In the genomic region with DNA sequence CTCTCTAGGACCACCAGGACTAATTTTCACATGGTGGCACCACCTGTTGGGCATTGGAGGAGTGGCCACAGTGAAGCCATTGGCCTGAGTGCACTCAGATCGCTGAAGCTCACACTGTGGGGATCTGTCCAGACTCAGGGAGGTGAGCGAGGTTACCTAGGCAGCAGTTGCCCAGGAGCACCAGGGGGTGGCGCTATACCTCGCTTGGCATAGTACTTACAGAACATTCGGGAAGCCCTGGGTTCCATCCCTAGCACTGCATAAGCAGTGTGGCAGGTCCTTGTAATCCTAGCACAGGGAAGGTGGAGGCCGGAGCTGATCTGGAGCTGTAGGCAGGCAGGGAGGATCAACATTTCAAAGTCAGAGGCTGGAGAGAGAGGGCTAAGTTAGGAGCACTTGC, we compare ENCODE assay signal across 9 mouse cellular contexts. TPM values are rescaled to one million over a fixed set of nuclear protein-coding genes. Genes with fewer than 3 reads are reported as not detected.
DNase-seq lines count a peak whose midpoint lies in the region; TF ChIP-seq lines count a peak whose summit lies in the region.
"Had no signal": no experiment of that assay in that cellular context is flagged by ENCODE, and none has a peak within 500 bp of the region (broad histone marks: within the 10 kb centered on the region; RNA-seq: fewer than 3 reads in every experiment).

No protein-coding gene starts in this region.

- no peaks in the 10 kb centered on the region for H3K9me3 ChIP-seq in ES-Bruce4 (replicated peaks; ENCODE audit: control insufficient read depth, insufficient read depth, low read length, poor library complexity, severe bottlenecking)
- H3K9me3 ChIP-seq: heart, embryonic 13.5 days had no signal

- peak; percentile 98 for TF ChIP-seq CTCF in ES-Bruce4 (IDR thresholded peaks at IDR 0.05; ENCODE audit: low read depth, low read length)

- no peaks in the 10 kb centered on the region for H3K36me3 ChIP-seq in ES-Bruce4 (ENCODE audit: control insufficient read depth, insufficient read depth, low read length, poor library complexity, severe bottlenecking)

- no peak overlapping the region for H3K27ac ChIP-seq in ES-Bruce4 (ENCODE audit: insufficient read depth, low read length)
- H3K27ac ChIP-seq: heart, embryonic 13.5 days had no signal

- no peak overlapping the region for H3K9ac ChIP-seq in ES-Bruce4 (ENCODE audit: low read depth, poor library complexity, severe bottlenecking)
- H3K9ac ChIP-seq: heart, embryonic 13.5 days had no signal

- no peaks in the 10 kb centered on the region for H3K27me3 ChIP-seq in ES-Bruce4 (ENCODE audit: control insufficient read depth, insufficient read depth, low read length, poor library complexity, severe bottlenecking)
- H3K27me3 ChIP-seq: heart, embryonic 13.5 days had no signal

- no peak for TF ChIP-seq POLR2A in ES-Bruce4 (IDR thresholded peaks at IDR 0.05; ENCODE audit: insufficient read depth, low read length)

- no peak overlapping the region for H3K4me3 ChIP-seq in ES-Bruce4 (ENCODE audit: low read depth, low read length)
- H3K4me3 ChIP-seq: heart, embryonic 13.5 days had no signal

- peak; percentile 33 for DNase-seq in kidney, adult 9 months
- DNase-seq in kidney, postnatal 25 days, result no peak
- DNase-seq in ZHBTc4 (ENCODE audit: low read depth, low spot score), result peak; percentile 80
- DNase-seq in mesoderm, embryonic 11.5 days (ENCODE audit: low read depth, low spot score), result peak; percentile 30
- DNase-seq in urinary bladder, postnatal 10 days (ENCODE audit: low spot score), result no peak
- no peak for DNase-seq in layer of hippocampus, postnatal 14 days (ENCODE audit: low spot score in 2 of 2)

- TF ChIP-seq EP300 in ES-Bruce4 (IDR thresholded peaks at IDR 0.05; ENCODE audit: insufficient read depth, low read depth, low read length), result no peak

- peaks cover 1% of the 10 kb centered on the region for H3K4me1 ChIP-seq in ES-Bruce4 (ENCODE audit: control insufficient read depth, insufficient read depth, low read length)

RNA-seq across cellular contexts. Expression of gene Prr13, which starts 2.8 kb away (rescaled TPM):
- 49.7 and 55.4 TPM in 2 replicates for polyA plus RNA-seq in ES-Bruce4 (2011; ENCODE audit: insufficient read depth, insufficient read length, low read depth, missing spikeins)
- 10 to 100 TPM; 23.1 to 25.0 TPM for total RNA-seq in layer of hippocampus, postnatal 14 days (2021)

RNA-seq across cellular contexts. Expression of gene Amhr2, which starts 10.8 kb away (rescaled TPM):
- polyA plus RNA-seq in ES-Bruce4 (2011; ENCODE audit: insufficient read depth, insufficient read length, low read depth, missing spikeins), result 1.8 and 2.8 TPM in 2 replicates
- total RNA-seq in layer of hippocampus, postnatal 14 days (2021), result under 1 TPM; 0.52 to 0.71 TPM

RNA-seq across cellular contexts. Expression of gene Pcbp2, which starts 14.3 kb away (rescaled TPM):
- polyA plus RNA-seq in ES-Bruce4 (2011; ENCODE audit: insufficient read depth, insufficient read length, low read depth, missing spikeins), result 1,129 and 1,194 TPM in 2 replicates
- 100 to 1,000 TPM; 438 to 462 TPM for total RNA-seq in layer of hippocampus, postnatal 14 days (2021)

RNA-seq across cellular contexts. Expression of gene Gm10337, which starts 47.5 kb away (rescaled TPM):
- polyA plus RNA-seq in ES-Bruce4 (2011; ENCODE audit: insufficient read depth, insufficient read length, low read depth, missing spikeins), result not detected in 2 replicates
- not detected for total RNA-seq in layer of hippocampus, postnatal 14 days (2021)
- total RNA-seq: left cerebral cortex, adult 8-10 months had no signal

RNA-seq across cellular contexts. Expression of gene Sp1, which starts 50.0 kb away (rescaled TPM):
- 103 and 106 TPM in 2 replicates for polyA plus RNA-seq in ES-Bruce4 (2011; ENCODE audit: insufficient read depth, insufficient read length, low read depth, missing spikeins)
- total RNA-seq in layer of hippocampus, postnatal 14 days (2021), result 10 to 100 TPM; 22.9 to 28.3 TPM

Comparison
In these comparisons a context has a peak if more than half of its experiments do, and no peak if none do; other contexts are left out.
1. DNase-seq: peak in kidney, adult 9 months (single experiment), ZHBTc4 (single experiment) and mesoderm, embryonic 11.5 days (single experiment); none in kidney, postnatal 25 days (0 of 2), urinary bladder, postnatal 10 days (single experiment) and layer of hippocampus, postnatal 14 days (0 of 2).